Mouse (Mus musculus) left cerebral cortex, postnatal 10 days (tissue): ENCODE data around the gene Avil. TPM values are rescaled to one million over a fixed set of nuclear protein-coding genes. Genes with fewer than 3 reads are reported as not detected.

Experiments used
- DNase-seq, 2 experiments: peaks; one replicate each; pipeline ENCODE4 v3.0.0; 2021 to 2022; ENCODE audit warnings: low spot score in 2 of 2, mixed read lengths in 1 of 2; ENCODE audit errors: extremely low spot score in 1 of 2
- intact Hi-C: fragments of 180-260 bp; cut with DNase I; formaldehyde crosslinking; loops from one replicate; pipeline ENCODE4 v1.15.1; 2025
- total RNA-seq, 2 experiments: library from RNA; stranded (reverse); gene quantifications; 2 replicates each; pipeline ENCODE4 v1.2.3; 2021

Avil gene
- under 1 TPM; 0.14 to 0.17 TPM for total RNA-seq

DNA sequence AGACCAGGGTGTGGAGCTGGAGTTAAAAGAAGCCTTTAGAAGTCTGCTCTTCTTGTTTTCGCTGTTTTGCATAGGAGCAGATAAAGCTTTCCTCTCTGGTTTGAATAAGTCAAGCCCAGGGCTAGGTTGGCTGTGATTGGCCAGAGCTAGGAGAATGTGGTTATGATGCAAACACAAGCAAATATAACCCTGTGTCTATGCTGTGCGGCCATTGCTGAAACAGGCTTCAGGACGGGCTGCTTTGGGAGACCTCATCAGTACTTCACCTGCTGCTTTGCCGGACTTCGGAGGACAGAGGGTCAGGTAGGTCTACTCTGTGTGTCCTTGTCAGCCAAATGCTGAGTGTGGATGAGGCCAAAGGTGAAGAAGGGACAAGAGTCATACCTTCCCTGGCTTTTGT, at the start of gene Avil:
TSS of gene Avil (plus strand) at position 181 of the 400 bp plus-strand sequence.
- intact Hi-C loops, result no loop called here
- no peak for DNase-seq

GRCm38 (mm10) chr10:126952375-126952774, 48.1 kb upstream of the Avil start:
- no peak for DNase-seq
- intact Hi-C loops, result no loop called here

GRCm38 (mm10) chr10:126953029-126953471, 47.5 kb upstream of the Avil start:
- intact Hi-C loops, result no loop called here
- no peak for DNase-seq

- peak in 1 of 2 experiments; percentile 75 for DNase-seq
- intact Hi-C loops, result loop anchor here (2.0 kb wide), 1 partner anchor 26 kb away; no protein-coding TSS in a partner anchor
Measured at GRCm38 (mm10) chr10:126956692-126957358, 43.7 kb upstream of the Avil start.

- intact Hi-C loops, result loop anchor here (2.0 kb wide), 1 partner anchor 27 kb away; no protein-coding TSS in a partner anchor
- DNase-seq, result peak; percentile 65 to 84
Measured at GRCm38 (mm10) chr10:126957359-126958107, 43.0 kb upstream of the Avil start.

- intact Hi-C loops, result no loop called here
- DNase-seq, result no peak
Measured at GRCm38 (mm10) chr10:126960496-126960895, 40.0 kb upstream of the Avil start.

GRCm38 (mm10) chr10:126961757-126962156, 38.8 kb upstream of the Avil start:
- DNase-seq, result peak in 1 of 2 experiments; percentile 68

DNA sequence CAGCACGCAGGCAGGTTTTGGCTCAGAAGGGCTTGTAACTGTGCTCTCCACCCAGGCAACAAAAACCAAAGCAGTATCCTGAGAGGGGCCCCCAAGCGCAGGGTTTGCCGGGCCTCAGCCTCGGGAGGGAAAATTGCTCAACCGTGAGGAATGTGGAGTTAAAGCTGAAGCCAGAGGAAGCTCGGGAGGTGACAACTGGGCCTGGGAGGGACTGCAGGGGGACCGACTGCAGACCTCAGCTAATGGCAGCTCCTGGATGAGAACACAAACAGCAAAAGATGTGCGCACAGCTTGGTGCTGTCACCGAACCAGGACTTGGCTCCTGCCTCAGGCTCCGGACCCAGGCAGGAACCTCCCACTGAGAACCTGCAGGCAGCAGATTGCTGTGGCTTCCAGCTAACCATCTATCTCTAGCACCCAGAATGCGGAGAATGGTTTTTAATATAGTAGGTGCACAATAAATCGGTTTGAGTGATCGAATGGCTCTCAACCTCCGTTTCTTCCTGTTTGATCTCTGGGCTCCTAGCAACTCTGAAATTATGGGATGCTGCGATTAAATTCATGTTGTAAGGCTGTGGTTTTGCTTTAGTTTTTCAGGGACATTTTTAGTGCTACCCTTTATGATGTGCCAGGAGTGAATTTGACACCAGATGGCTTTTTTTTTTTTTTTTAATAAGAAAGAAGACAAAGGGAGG, 38.1 kb upstream of the Avil start:
- DNase-seq, result peak in 1 of 2 experiments; percentile 42
- intact Hi-C loops, result no loop called here

More at GRCm38 (mm10) chr10:126961757-126962156, 38.8 kb upstream of the Avil start:
- intact Hi-C loops, result no loop called here

DNA sequence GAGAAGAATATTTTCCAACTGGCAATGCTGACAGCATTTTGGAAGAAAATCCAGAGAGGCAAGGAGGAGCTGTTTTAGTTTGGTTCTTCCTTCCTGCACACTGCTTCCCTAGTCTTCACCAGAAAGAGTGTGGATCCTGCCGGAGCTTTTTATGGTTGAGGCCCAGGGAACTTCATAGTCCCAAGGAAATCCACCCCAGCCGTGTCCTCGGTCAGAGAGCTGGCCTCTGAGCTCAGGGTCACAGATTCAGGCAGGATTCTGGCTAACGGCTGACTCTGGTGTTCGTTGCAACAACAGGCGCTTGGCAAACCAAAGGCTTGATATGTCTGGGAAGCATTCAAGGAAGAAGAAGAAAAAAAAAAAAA, 37.6 kb upstream of the Avil start:
- intact Hi-C loops, result no loop called here
- DNase-seq, result no peak

GRCm38 (mm10) chr10:126963821-126964220, 36.7 kb upstream of the Avil start:
- no peak for DNase-seq
- intact Hi-C loops, result no loop called here

- DNase-seq, result no peak
- intact Hi-C loops, result no loop called here
Measured at GRCm38 (mm10) chr10:126971363-126972050, 29.0 kb upstream of the Avil start.

DNA sequence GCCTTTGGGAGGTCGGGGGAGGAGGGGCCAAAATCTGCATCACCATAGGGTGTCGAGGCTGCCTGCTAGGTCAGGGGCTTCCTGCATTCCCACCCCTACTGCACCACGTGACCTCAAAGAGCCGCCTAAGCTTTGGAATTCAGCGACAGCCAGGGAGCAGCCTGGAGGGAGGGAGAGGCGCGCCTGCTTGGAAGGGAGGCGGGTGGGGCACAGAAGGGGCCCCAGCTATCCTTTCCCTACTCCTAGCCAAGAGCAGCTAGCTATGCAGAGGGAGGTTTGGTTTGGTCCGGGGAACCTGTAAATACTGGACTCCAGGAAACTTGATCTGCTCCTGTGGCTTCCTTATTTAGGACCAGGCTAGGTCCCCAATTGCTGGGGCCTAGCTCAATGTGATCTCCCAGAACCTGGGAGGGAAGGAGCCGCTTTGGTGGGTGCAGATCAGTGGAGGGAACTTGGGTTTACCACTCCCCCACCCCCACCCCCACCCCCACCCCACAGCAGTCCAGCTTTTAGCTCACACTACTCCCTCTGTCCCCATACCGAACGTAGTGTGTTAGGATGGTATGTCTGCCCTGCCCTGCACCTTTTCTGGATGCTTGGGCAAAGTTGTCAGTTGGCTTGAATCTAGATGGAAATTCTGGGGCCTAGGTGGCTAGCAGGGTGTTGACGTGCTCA, 28.3 kb upstream of the Avil start:
- intact Hi-C loops, result no loop called here
- peak in 1 of 2 experiments; percentile 89 for DNase-seq

DNA sequence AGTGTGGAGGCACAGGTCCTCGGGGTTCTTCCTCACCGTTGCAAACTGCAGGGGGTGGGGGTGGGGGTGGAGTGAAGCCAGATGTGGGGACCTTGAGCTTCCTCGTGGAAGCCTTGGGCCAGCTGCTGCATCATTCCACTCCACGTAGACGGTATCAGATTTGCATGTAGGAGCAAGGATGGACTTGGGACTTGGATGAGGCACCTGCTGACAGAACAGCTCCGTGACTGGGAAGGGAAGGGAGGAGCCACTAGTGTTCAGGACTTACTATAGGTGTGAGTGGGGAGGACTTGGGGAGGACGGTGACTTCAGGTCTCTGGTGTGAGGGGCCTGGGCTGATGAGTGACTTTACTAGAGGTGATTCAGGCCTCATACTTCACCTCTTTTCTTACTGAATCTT, 27.5 kb upstream of the Avil start:
- no peak for DNase-seq
- intact Hi-C loops, result no loop called here

- DNase-seq, result no peak
- intact Hi-C loops, result no loop called here
Measured at GRCm38 (mm10) chr10:126975706-126976105, 24.8 kb upstream of the Avil start.

- intact Hi-C loops, result no loop called here
Measured at GRCm38 (mm10) chr10:126977076-126977475, 23.4 kb upstream of the Avil start.

DNA sequence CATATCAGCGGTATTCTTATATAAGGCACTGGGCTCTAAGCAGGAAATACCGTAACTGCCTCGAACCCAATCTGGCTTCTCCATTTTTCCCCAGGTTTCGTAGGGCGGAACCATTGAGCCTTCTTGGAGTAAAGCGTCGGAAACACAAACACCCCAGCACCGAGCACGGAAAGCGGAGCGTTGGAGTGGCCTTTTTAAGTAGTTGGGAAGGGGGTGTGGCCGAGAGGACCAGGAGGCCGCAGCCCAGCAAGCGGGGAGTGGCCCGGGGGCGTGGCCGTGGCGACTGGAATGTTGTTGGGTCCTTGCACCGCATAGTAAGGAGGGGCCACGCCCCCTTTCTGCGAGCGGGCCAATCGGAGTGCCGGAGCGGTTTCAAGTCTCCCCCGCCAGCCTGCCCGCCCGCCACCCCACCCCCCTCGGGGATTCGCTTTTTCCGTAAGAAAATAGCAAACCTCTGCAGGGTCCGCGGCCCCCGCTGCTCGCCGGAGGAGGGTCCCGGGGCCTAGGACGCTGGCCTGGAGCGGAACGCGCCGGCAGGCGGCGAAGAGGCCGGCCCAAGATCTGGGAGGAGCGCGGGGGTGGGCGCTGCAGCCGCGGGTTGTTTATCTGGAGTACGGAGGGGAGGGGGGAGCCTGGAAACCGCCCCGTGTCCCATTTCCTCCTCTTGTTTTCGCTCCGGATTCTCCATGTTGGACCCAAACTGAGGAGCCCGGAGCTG, 22.1 kb upstream of the Avil start, which contains the start of gene Ctdsp2:
TSS of gene Ctdsp2 (plus strand) at position 441 of the 718 bp plus-strand sequence.
- peak; percentile 99 to 100 for DNase-seq
- intact Hi-C loops, result loop anchor here (2.0 kb wide), 1 partner anchor 50 kb away; no protein-coding TSS in a partner anchor

More at GRCm38 (mm10) chr10:126977076-126977475, 23.4 kb upstream of the Avil start:
- no peak for DNase-seq

DNA sequence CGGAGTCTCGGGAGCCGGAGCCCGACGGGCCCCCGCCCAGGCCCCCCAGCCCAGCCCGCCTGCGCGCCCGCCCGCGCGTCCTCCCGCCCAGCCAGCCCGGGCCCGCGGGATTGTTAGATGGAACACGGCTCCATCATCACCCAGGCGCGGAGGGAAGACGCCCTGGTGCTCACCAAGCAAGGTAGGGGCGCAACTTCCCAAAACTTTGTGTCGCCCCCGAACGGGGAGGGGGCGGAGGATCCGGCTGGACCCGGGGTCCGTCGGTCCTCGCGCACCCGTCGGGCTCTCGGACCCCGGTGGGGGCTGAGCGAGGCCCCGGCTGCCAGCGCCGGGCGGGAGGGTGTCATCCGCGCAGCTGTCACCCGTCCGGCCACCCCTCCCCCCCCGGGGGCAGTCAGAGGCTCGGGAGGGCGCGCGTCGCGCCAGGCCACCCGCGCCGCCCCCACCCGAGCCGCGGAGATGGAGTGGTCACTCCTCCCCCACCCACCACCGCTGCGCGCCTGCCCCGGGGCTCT, 21.3 kb upstream of the Avil start:
- peak in 1 of 2 experiments; percentile 88 for DNase-seq
- intact Hi-C loops, result loop anchor here (2.0 kb wide), 1 partner anchor 50 kb away; no protein-coding TSS in a partner anchor
